Mouse (Mus musculus) gastrocnemius, postnatal 14 days (tissue): Measurements from ENCODE around the gene Pde4d. TPM values are rescaled to one million over a fixed set of nuclear protein-coding genes. Genes with fewer than 3 reads are reported as not detected.

ENCODE experiments used
- DNase-seq: peaks from one replicate; pipeline ENCODE4 v3.0.0; 2021; ENCODE audit warnings: mixed read lengths
- intact Hi-C: fragments of 180-260 bp; cut with DNase I; formaldehyde crosslinking; loops from one replicate; pipeline ENCODE4 v1.15.1; 2025; ENCODE audit warnings: low total_unique reads
- total RNA-seq, 2 experiments: library from RNA; stranded (reverse); gene quantifications; 2 replicates each; pipeline ENCODE4 v1.2.3; 2021

Pde4d gene
- total RNA-seq, 2 experiments from 2014 or later, result 91.2 to 126 TPM

DNA sequence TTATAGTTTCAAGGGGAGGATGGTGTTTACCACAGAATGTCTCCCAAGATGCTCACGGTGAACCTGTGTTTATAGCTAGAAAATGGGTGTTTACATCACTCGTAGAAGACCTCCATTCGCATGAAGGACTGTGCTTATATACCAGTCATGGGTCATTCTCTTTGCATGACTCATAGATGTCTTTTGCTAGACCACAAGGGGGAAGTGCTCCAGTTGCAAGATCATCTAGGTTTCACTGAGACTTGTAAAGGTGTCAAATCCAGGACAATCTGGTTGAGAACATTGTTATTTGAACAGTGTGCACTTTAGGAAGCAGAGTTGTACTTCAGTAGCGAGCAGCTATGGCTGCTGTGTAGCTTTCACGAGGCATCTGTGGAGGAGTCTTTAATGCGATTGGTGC, 35.3 kb downstream of the Pde4d start:
- no peak for DNase-seq
- intact Hi-C loops, result no loop called here

DNA sequence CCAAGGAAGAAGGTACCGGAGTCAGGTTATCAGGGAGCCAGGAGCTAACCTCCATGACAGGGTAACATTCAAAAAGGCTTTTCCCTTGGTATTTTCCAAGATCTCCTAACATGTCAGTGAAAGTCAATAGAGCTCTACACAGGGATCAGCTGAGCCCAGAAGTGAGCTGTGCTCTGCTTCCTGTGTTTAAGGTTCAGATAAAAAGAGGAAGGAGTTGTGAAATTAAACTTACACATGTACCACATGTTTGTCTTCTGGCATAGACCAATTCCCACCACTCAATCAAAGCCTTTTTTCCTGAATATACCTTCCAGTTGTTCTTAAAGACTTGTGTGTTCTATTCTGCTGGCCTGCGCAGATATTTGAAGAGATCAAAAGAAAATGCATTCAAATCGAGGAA, 37.3 kb downstream of the Pde4d start:
- no peak for DNase-seq
- intact Hi-C loops, result no loop called here

DNA sequence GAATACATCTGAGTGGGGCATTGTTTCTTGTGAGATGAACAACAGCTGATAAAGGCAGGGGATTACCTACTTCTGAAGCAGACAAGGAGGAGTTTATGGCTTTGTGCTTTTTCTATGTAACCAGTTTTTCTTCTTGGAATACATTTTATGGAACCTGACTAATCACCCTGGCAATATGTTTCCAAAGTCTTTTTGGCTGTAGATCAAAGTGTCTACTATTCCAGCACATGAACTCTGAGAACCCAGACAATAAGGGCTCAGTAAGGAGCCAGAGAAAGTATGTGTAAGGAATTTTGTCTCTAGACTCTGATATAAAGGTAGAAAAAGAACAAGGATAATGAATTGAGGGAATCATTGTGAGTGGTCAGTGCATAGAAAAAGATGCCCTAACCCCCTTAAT, 40.1 kb downstream of the Pde4d start:
- intact Hi-C loops, result no loop called here

DNA sequence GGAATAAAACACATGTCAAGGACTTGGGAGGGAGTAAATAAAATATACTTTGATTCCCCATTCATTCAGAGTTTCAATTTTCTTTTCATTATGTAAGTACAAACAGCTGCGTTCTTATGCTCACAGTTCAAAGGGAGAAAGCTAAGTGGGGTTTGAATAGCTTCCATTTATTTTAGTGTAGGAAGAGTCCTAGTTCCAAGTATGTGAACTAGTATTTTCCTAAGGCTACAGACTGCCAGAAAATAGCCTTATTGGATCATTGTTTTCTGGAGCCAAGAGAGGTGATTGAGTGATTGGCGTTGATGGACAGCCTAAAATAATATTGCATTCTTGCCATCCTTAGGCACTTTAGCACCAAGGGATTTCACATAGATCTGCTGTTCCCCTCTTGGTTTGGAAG, 41.1 kb downstream of the Pde4d start:
- intact Hi-C loops, result no loop called here

More for the DNA sequence above, 40.1 kb downstream of the Pde4d start:
- DNase-seq, result no peak

DNA sequence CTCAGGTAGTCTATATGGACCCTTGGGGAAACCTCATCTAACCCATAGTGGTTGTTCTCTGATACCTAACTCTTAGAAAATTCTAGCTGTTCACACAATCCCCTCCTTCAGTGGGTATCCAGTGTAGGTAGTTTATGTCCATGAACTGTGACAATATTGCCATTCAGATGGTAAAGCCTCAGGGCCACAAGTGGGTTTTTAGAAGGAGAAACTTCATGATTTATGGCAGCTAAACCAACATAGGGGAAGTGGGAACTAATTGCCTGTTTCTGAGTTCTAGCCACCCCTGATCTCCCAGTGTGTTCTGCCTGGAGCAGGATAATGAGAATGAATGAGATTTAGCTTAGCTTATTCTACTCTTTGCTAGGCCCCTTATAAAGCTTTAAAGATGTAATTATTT, 43.1 kb downstream of the Pde4d start:
- intact Hi-C loops, result no loop called here
- no peak for DNase-seq

More for the DNA sequence above, 41.1 kb downstream of the Pde4d start:
- DNase-seq, result no peak

DNA sequence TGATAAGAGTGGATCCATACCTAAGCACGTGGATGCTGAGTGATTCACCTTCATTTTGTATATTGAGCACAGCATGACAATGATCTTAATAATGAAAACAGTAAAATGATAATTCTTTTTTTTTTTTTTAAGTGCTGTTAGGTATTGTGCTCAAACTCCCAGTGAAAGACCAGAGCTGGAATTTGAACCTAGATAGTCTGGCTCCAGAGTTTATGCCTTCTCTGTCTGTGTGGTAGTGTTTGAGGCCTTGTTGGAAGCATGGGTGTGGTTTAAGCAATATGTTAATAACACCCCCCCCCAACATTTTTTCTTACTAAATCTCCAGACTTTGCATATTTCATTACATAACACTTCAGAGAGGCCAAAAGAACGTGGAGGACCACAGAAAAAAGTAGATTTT, 44.6 kb downstream of the Pde4d start:
- DNase-seq, result no peak
- intact Hi-C loops, result no loop called here

DNA sequence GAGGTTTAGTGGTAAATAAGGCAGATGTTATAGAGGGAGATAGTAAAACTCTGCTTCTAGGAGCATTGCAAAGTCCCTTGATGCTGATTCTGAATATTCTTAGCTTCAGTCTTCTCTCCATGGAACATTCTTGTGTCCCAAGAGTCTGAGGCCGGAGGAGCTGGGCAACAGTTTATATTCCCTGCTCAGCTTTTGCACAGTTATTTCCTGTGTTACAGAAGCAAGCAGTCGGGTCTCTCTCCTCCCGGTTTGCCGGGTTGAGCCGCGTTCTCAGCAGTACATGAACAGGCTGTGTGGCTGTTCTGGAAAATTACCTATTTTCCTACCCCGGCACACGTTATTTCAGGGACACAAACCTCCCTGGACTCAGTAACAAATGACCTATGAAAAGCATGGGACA, 48.0 kb downstream of the Pde4d start:
- intact Hi-C loops, result no loop called here
- DNase-seq, result no peak

DNA sequence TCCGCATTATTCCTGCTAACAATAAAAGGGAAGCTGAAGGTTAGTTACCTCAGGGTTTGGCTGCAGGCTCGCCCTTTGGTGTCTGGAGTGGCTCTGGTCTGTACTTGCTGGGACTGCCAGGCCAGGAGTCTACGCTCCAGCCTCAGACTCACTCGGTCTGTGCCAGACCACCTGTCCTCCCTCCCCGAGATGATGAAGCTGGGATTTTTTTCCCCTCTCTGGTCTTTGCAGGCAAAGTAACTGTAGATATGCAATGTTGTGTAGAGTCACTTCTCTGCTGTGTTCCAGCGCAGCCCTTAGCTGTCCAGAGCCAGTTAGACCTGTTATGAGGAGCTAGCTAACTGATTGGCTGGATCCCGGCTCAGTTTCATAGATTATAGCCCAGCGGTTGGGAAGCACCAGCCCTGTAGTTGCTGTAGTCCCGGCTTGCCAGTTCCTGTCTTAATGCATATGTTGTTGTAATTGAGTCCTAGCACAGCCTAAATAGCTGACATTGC, 48.5 kb downstream of the Pde4d start:
- intact Hi-C loops, result no loop called here
- no peak for DNase-seq

DNA sequence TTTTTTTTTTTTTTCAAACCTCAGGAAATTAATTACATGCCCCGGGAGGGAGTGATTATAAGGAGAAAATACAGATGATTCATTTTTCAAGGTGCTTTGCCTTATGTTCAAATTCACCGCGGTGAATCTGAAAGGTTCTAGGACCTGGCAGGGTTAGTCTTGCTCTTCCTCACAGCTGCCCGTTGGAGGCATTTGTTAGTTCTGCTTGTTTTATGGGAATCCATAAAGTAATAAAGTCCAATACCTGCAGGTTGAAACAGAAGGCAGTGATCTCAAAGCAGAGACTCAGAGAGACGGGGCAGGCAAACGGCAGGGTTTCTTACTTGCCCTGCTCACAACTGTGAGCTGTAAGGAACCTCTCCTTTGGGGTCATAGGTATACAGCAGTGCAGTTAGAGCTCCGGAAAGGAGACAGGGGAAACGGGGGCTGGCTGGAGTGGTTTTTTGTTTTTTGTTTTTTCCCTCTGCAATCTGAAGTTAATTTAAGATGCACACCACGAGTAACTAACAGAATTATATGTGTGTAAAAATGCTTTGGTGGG, 49.1 kb downstream of the Pde4d start:
- no peak for DNase-seq
- intact Hi-C loops, result no loop called here

DNA sequence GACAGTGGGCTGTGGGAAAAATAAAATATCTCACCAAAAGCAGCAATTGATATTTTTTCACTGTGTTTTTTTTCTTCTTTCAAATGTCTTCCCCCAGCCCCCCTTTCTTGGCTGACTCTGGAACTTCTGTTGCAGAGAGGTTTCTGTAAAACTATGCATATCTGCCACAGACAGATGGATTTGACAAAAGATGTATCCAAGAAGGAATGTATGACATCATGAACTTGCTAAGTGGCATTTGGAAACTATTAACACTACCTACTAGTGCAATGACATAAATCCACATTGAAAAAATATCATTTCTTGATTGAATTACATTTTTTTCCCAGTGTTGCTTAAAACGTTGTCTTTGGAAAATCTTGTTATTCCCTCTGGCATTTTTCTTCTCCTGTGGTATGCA, 51.6 kb downstream of the Pde4d start:
- intact Hi-C loops, result no loop called here

DNA sequence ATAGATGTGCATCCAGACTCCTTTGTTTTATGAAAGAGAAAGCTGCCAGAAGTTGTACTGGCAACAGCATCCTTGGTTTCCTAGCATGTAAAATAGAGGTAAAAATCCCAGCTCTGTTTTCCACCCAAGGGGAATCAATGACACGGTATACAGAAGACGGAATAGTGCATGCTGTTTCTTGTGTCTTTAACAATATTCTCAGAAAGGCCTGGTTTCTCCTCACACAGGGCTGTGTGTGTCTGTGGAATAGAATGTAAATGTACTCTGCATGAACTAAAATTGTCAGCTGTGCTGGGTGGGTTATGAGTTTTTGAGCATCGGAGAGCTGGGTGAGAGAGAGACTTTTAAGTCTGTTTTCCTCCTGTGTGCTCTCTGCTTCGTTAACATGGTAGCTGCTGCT, 74.8 kb downstream of the Pde4d start:
- intact Hi-C loops, result no loop called here
- DNase-seq, result no peak

More for the DNA sequence above, 51.6 kb downstream of the Pde4d start:
- DNase-seq, result no peak

DNA sequence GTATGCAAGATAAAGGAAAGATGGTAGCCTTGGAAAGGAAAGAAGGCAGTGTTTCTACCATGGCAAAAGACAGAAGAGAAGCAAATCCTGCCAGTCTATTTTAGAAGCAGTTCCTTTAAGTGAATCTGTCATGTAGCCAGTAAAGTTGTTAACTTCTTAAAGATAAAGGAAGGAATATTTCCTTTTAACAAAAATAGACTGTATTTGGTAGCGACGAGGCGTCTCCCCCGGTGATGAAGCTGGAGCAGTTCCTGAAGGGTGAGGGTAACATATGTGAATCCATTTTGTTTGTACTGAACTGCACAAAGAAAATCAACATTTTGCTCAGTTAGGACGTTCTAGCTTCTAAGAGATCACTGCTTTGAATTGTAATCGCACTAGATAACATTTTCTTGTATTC, 75.2 kb downstream of the Pde4d start:
- DNase-seq, result no peak
- intact Hi-C loops, result no loop called here

DNA sequence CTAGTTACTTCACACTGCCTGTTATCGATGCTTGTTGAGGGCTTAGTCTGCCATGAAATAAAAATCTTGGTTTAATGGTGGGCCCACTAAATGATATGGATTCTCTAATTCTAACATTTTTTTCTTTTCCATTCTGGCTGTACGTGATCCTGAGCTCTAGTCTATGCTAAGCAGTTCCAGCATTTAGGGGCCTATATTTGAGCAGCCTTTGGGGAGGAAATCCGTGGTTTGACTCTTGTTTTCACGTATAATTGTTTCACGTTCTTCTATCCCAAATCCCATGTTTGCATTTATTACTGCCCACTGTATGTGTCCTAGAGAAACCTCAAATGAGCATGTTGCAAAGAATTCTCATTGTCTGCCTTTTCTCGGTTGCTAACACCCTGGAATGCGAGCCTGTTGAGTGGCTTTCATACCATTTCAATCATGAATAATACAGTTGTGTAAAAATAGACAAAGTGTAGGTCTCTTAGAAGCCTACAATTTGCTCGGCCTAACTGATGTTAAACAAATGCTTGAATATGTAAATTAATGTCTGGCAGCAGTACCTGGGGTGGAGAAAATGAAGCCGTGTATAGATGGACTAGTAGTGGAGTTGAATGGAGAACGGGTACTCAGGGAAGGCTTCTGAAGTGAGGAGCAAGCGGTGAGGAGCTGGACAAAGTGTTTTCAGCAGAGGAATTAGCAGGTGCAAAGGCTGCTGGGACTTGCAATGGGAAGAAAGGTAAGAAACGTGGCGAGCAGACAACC, 76.7 kb downstream of the Pde4d start:
- DNase-seq, result no peak
- intact Hi-C loops, result no loop called here

DNA sequence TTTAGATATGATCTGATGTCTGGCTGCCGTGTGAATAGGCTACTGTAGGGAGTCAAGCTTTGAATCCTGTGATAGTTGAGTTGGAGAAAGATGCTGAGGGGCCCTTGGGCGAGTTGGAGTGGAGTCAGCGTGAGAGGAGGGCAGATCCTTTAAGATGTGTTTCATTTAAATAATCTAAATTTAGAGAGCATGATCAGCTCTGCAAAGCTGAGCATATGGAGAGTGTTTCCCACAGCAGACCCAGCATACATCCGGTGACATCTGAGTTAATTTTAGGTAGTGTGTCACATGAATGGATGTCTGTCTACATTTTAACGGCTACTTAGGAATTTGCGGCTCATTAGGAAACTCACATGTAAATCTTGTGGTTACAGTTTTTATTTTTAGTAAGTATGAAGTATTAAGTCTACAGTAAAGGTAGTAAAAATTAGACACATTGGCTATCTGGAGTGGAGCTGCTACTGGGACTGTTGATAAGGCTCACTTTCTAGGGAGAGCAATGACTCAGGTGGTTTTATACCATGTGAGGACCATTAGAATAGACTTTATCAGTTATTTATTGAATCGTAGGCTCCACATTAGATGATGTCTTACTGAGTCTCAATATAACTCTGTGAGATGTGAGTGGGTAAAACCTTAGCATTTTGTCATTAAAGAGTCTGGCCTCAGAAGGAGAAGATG, 77.5 kb downstream of the Pde4d start:
- intact Hi-C loops, result no loop called here
- DNase-seq, result no peak

DNA sequence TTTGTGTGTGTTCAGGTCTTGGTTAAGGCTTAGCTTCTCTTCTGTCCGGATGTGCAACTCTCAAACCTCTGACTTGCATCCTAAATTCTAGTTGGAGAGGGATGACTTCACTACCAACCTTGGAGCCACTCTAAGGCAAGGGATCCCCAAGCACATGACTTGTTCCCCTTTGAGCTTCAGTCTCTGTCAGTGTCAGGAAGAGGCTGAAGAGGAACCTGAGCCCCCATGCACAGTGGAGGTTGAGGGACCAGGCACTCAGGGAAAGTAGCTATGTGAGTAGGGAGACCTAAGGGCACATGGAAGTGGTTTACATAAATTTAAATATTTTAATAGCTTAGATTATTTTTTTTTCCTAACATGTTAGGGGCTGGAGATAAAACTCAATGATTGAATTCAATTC, 78.6 kb downstream of the Pde4d start:
- no peak for DNase-seq
- intact Hi-C loops, result no loop called here

DNA sequence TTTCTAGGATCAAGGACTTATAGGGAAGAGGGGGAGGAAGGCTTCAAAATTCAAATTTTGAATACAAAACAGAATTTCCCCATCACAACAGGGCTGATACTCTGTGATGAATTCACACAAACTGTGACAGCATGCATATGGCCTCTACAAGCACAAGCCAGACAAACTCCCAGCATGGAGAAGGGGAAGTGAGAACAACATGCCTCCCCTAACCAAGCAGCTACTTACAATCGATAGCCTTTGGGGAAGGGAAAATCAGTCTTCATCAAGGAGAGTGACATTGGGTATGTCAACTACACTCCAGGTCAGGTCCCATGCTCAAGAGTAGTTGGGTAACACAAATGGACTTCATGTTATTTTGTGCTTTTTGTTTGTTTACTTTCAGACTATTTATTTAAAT, 83.1 kb downstream of the Pde4d start:
- intact Hi-C loops, result no loop called here
- DNase-seq, result no peak

DNA sequence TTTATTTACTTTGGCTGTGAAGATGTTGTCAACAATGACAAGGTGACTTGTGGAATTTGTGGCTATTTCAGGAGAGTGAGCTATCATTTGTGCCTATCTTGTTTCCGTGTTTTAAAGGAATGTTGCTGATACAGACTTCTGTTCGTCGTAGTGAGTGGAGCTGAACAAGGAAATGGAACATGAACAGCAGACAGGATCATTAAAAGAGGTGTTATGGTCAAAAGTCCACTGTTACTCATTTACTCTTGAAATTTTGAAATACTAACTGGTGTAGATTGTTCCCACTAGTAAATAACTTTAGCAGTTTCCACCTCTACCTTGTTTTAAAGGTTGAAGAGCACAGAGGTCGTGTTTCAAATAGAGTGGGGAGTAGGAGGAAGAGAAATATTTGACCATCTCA, 86.7 kb downstream of the Pde4d start:
- DNase-seq, result no peak
- intact Hi-C loops, result no loop called here

DNA sequence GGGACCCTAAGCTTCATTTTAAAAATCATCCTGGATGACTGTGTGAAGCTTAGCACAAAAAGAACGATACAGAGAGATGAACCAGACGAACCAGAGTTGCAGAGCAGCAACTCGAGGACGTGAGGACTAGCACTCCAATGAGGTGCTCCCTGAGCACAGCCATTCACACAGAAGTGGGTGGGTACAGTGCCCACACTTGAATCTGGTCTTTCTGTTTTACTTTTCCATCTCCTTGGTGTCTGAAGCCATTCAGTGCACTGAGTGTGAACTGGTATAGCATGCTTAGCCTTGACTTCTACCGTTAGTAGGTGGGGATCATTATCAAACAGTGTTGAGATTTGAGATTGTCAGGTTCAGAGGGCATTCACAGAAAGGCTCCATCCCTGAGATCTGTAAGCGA, 87.2 kb downstream of the Pde4d start:
- no peak for DNase-seq
- intact Hi-C loops, result no loop called here

DNA sequence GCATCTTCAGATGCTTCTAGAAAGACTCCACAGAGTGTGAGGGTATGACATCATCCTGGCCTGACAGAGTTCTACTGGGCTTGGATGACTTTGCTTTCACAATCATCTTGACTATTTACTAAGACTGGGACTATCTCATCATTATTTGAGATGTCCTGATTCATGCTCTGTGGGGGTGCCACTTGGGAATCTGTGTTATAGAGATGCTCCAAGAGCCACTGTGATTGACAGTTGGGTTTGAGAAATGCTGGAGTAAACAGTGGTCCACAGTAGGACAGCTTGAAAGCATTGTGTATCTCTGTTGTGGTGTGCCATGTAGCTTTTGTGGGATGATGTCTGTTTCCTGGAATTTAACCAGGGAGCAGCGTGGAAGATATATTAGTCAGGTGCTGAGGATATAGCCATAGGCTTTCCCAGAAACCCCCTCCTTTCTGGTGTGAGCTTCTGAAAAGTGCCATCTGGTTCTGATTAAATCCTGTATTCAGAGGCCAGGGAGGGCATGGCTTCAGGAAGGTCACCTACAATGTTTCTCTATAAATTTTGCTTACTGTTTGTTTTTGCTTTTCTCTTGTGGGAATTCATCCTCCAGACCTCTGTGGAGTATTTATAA, 89.1 kb downstream of the Pde4d start:
- no peak for DNase-seq
- intact Hi-C loops, result no loop called here

DNA sequence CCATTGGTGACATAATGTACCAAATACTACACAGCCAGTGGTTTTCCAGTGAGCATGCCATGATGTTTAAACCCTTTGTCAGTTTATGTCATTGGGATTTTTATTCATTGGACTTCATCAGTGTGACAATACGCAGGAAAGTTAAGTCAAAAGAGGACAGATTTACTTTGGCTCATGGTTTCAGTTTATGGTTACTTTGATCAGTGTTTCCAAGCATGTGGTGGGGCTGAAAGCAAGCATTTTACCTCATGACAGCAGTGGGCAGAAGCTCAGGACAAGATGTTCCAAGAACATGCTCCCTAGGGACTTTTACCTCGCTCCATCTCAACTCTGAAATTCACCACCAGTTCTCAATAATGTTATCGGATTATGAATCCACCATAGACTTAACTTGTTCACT, 91.7 kb downstream of the Pde4d start:
- intact Hi-C loops, result no loop called here
- no peak for DNase-seq

DNA sequence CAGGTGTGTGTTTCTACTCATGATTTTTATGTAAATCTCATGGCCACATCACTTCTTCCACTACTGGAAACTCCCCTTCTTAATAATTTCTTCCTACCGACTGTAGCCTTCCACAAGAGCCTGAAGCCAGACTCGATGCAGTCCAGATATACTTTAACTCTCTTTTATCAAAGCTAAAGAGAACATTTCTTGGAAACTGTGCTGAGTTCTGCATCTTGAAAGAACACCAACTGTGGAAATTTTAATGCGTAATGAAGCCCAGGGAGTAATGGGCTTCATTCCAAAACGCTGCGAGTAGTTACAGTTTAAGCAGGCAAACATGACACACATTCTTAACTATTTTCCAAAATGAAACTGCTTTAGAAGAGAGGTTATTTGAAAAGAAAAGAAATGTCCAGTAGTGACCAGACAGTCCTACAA, 92.6 kb downstream of the Pde4d start:
- intact Hi-C loops, result no loop called here

More for the DNA sequence above, 92.6 kb downstream of the Pde4d start:
- peak; percentile 8 for DNase-seq
